In the genomic region with DNA sequence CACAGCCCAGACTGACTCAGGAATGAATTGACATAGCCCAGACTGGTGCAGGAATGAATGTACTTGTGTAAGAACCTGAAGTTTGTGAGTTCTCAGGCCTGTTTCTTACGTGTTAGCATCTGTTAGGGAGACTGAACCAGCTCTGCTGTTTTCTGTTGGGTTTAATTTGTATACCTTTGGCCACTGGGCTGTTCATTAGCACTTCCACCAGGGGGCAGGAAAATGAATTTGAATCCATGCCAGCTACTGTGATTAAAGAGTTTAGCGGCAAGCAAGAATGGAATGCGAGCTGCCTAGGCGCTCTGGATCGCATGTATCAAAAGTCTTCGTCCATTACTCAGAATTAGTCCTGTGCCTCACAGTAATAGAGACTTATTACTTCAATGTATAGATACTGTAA, we compare ENCODE assay signal across 9 mouse cellular contexts.
A peak's percentile ranks its signal among the peaks of the same experiment; 100 is the strongest.
DNase-seq lines count a peak whose midpoint lies in the region; ATAC-seq and TF ChIP-seq lines count a peak whose summit lies in the region.
"Had no signal": no experiment of that assay in that cellular context is flagged by ENCODE, and none has a peak within 500 bp of the region (broad histone marks: within the 10 kb centered on the region; RNA-seq: fewer than 3 reads in every experiment).

No protein-coding gene starts in this region.

- no peak overlapping the region for H3K4me3 ChIP-seq in left cerebral cortex, adult 2 months
- H3K4me3 ChIP-seq in E14TG2a.4 (replicated peaks; ENCODE audit: low read length), result no peak overlapping the region
- no peak overlapping the region for H3K4me3 ChIP-seq in midbrain, embryonic 13.5 days (replicated peaks)
- H3K4me3 ChIP-seq: stomach, embryonic 15.5 days had no signal

- peaks cover 5% of the 10 kb centered on the region; the same call in 1 of the 2 replicates for H3K27me3 ChIP-seq in E14TG2a.4 (ENCODE audit: insufficient read depth, low read length)
- 0 out of 2 replicates have a peak, but pooled peaks cover 4% of the 10 kb centered on the region for H3K27me3 ChIP-seq in midbrain, embryonic 13.5 days
- H3K27me3 ChIP-seq: stomach, embryonic 15.5 days had no signal

- intact Hi-C loops in left cerebral cortex, adult 2 months (cut with DNase I), result no loop called here

- peaks cover 5% of the 10 kb centered on the region for H3K4me1 ChIP-seq in E14TG2a.4 (replicated peaks; ENCODE audit: low read depth, low read length)
- H3K4me1 ChIP-seq in midbrain, embryonic 13.5 days (replicated peaks), result 0 out of 2 replicates have a peak, but pooled peaks cover 15% of the 10 kb centered on the region
- H3K4me1 ChIP-seq: stomach, embryonic 15.5 days had no signal

- no peak overlapping the region for H3K4me2 ChIP-seq in midbrain, embryonic 13.5 days (replicated peaks)
- H3K4me2 ChIP-seq: stomach, embryonic 15.5 days had no signal

- 37% methylated on average over 6 of the region's 6 CpGs for WGBS in midbrain, embryonic 13.5 days

- no peak overlapping the region for H3K27ac ChIP-seq in left cerebral cortex, adult 2 months
- H3K27ac ChIP-seq in midbrain, embryonic 13.5 days, result no peak overlapping the region
- H3K27ac ChIP-seq: stomach, embryonic 15.5 days had no signal

- H3K9ac ChIP-seq in midbrain, embryonic 13.5 days (replicated peaks), result no peak overlapping the region
- H3K9ac ChIP-seq: stomach, embryonic 15.5 days had no signal

- ATAC-seq in midbrain, embryonic 13.5 days, result no peak

- no peaks in the 10 kb centered on the region for H3K9me3 ChIP-seq in E14TG2a.4 (ENCODE audit: low read length)
- no peaks in the 10 kb centered on the region for H3K9me3 ChIP-seq in midbrain, embryonic 13.5 days
- H3K9me3 ChIP-seq: stomach, embryonic 15.5 days had no signal

- peak in 1 of 2 experiments; percentile 45 for DNase-seq in left cerebral cortex, adult 2 months (ENCODE audit: extremely low spot score in 1 of 2, low spot score in 2 of 2)
- DNase-seq in left cerebral cortex, adult 8-10 months (ENCODE audit: low spot score in 2 of 2), result no peak
- DNase-seq in cerebellum, adult 11 months, result peak; percentile 72
- DNase-seq in gastrocnemius, adult 8-10 months (ENCODE audit: low spot score in 2 of 2), result peak; percentile 27 to 42
- peak; percentile 78 to 80 for DNase-seq in kidney, postnatal 36 days
- peak; percentile 64 for DNase-seq in naive thymus-derived CD4-positive, alpha-beta T cell, adult 2 months (ENCODE audit: low read depth)

- no peaks in the 10 kb centered on the region for H3K36me3 ChIP-seq in E14TG2a.4 (ENCODE audit: insufficient read depth, low read length)
- H3K36me3 ChIP-seq in midbrain, embryonic 13.5 days, result 0 out of 2 replicates have a peak, but pooled peaks cover 3% of the 10 kb centered on the region

- peak; percentile 72 for TF ChIP-seq CTCF in left cerebral cortex, adult 2 months (IDR thresholded peaks at IDR 0.05)
- peak; percentile 43 for TF ChIP-seq CTCF in E14TG2a.4 (conservative IDR thresholded peaks at IDR 0.05; ENCODE audit: low read length)

Comparison
In these comparisons a context has a peak if more than half of its experiments do, and no peak if none do; other contexts are left out.
1. DNase-seq: peak in cerebellum, adult 11 months (single experiment), gastrocnemius, adult 8-10 months (2 of 2), kidney, postnatal 36 days (2 of 2) and naive thymus-derived CD4-positive, alpha-beta T cell, adult 2 months (single experiment); none in left cerebral cortex, adult 8-10 months (0 of 2).